In the genomic region with DNA sequence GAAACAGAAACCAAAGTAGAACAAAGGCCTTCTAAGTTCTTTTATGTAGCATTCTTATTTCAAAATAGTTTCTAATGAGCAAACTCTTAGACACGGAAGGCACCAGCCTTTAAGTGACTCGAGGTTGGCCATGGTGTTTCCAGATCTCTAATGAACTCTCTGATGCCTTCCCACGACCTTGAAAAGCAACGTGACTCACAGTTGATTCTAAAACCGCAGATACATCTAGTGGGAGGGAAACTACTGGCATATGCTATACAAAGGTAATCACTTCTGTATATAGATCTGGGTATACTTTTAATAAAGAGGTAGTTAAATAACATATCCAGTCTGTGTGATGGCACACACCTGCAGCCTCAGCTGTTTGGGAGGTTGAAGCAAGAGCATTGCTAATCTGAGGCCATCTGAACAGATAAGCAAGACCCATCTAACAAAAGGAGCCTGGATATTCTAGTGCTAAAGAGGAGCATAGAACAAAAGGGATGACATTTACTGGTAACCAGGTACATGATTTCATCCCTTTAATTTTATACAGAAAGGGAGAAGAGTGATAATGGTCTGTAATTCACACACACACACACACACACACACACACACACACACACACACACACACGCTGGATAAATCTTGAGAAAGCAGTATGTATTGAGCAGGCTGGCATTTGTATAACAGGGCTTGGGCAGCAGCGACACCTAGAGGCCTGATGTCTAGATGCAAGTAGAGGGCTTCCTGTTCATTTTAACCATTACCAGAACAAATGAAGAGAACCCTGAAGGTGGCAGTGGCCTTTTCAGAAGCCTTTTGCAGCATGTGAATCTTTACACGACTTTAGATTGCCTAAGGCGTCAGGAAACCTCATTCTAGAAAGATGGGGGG, we compare ENCODE assay signal across 8 mouse cellular contexts.
DNase-seq lines count a peak whose midpoint lies in the region; ATAC-seq lines count a peak whose summit lies in the region.

No protein-coding gene starts in this region.

- H3K4me2 ChIP-seq in forebrain, embryonic 15.5 days (replicated peaks) = no peak overlapping the region
- no peak overlapping the region for H3K4me2 ChIP-seq in hindbrain, embryonic 12.5 days (replicated peaks)

- ATAC-seq in cerebellum, adult (ENCODE audit: insufficient number of reproducible peaks, low FRiP score, low TSS enrichment) = peak; percentile 78
- peak; percentile 89 for ATAC-seq in forebrain, embryonic 15.5 days (replicated peaks)
- ATAC-seq in hindbrain, embryonic 12.5 days (ENCODE audit: low FRiP score) = peak; percentile 79

- peak; percentile 12 for DNase-seq in MEL-GATA-1-ER (ENCODE audit: extremely low read depth, low read depth)
- DNase-seq in layer of hippocampus, adult 9-11 months = peak; percentile 80
- peak; percentile 85 for DNase-seq in lung, postnatal 36 days
- peak; percentile 90 to 93 for DNase-seq in right cerebral cortex, adult 2 months (ENCODE audit: low spot score in 2 of 2)
- peak; percentile 75 for DNase-seq in urinary bladder, postnatal 25 days (ENCODE audit: low spot score)

- no peak overlapping the region for H3K4me3 ChIP-seq in forebrain, embryonic 15.5 days
- H3K4me3 ChIP-seq in hindbrain, embryonic 12.5 days = no peak overlapping the region

- 33% methylated on average over 9 of the region's 9 CpGs for WGBS in forebrain, embryonic 15.5 days
- 46% methylated on average over 9 of the region's 9 CpGs for WGBS in hindbrain, embryonic 12.5 days

- no peaks in the 10 kb centered on the region for H3K27me3 ChIP-seq in forebrain, embryonic 15.5 days
- no peaks in the 10 kb centered on the region for H3K27me3 ChIP-seq in hindbrain, embryonic 12.5 days

- no peak overlapping the region; the same call in 1 of the 2 replicates for H3K27ac ChIP-seq in forebrain, embryonic 15.5 days (replicated peaks)
- 0 out of 2 replicates have a peak overlapping the region, but pooled peaks have one; percentile 7 for H3K27ac ChIP-seq in hindbrain, embryonic 12.5 days

- H3K4me1 ChIP-seq in forebrain, embryonic 15.5 days = peaks cover 16% of the 10 kb centered on the region
- peaks cover 11% of the 10 kb centered on the region for H3K4me1 ChIP-seq in hindbrain, embryonic 12.5 days

- no peak overlapping the region for H3K9ac ChIP-seq in forebrain, embryonic 15.5 days (replicated peaks)
- H3K9ac ChIP-seq in hindbrain, embryonic 12.5 days = no peak overlapping the region

- H3K36me3 ChIP-seq in forebrain, embryonic 15.5 days = no peaks in the 10 kb centered on the region
- H3K36me3 ChIP-seq in hindbrain, embryonic 12.5 days = no peaks in the 10 kb centered on the region

- no peaks in the 10 kb centered on the region for H3K9me3 ChIP-seq in forebrain, embryonic 15.5 days
- no peaks in the 10 kb centered on the region for H3K9me3 ChIP-seq in hindbrain, embryonic 12.5 days (replicated peaks)

Comparison
In these comparisons a context has a peak if more than half of its experiments do, and no peak if none do; other contexts are left out.
1. DNase-seq: peak in every context shown above with its lines; median percentile 92 in right cerebral cortex, adult 2 months; 85 in lung, postnatal 36 days; 80 in layer of hippocampus, adult 9-11 months; 75 in urinary bladder, postnatal 25 days; 12 in MEL-GATA-1-ER.